Mouse (Mus musculus) c-Kit-positive CD71-negative TER-119-negative erythroid progenitor cells, embryonic 14.5 days (primary cell): Measurements from ENCODE around the gene Gpr65.
A peak's percentile ranks its signal among the peaks of the same experiment; 100 is the strongest.
"Not testable (repeated sequence)": the region's sequence is repeated elsewhere in the genome, so short reads cannot be mapped to it uniquely, and the experiment has no call there.

Experiments used
- DNase-seq: peaks from one replicate; pipeline ENCODE4 v3.0.0-alpha.2; 2013; ENCODE audit warnings: low read depth

Gene Gpr65

DNA sequence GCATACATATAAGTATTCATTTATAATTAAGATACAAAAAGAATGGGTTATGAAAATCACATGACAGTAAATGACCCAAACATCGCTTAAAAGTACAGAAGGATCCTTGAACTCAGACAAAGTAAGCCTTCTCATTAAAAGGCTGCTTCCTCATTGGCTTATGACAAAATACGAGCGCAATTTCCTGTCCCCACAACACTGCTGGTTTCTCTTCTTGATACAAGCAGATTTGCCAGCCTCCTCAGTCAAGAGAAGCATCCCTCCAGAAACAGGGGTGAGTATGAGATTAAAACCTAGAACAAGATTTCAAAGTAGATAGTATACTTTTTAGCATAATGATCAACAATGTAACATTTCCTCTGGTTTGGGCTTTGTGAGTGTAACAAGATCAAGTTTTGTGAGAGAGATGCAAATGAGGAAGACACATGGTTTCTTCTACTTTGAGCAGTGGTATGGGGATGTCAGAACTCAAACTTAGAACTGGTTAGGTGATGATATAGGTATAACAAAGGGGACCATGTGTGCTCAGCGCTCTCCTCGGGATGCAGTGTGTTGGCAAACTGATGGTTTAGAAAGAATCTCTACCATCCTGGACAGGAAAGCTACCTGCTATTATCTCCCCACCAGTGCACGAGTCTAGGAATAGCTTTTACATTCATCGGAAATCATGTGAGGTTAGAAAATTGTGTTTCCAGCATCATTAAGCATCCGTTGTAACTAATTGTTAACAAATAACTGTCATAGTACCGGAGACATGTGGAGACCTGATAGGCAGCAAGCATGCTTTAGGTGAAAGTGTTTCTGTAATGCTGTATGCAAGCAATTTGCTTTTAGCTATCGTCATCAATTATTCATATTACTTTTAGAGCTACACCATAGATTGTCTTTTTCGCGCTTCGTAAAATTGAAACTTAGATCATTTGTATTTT is at the start of gene Gpr65:
TSS of gene Gpr65 (plus strand) at position 195 of the 929 bp plus-strand sequence.
- no peak for DNase-seq

DNA sequence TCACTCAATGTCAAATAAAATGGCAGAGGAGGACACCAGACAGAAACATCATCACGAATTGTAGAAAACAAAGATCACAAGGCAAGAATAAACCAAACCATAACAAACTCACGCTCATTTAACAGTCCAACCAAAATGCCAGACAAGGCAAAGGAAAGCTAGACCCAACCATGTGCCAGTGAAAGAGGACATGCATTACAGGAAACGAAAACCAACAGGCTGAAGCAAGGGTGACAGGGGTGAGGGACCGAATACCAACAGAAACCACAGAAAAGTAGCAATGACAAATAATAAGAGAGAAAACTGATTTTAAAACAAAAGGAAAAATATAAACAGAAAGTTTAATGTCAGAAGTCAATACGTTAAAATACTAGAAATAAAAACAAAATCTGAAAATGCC is 45.1 kb upstream of the Gpr65 start:
- no peak for DNase-seq

DNA sequence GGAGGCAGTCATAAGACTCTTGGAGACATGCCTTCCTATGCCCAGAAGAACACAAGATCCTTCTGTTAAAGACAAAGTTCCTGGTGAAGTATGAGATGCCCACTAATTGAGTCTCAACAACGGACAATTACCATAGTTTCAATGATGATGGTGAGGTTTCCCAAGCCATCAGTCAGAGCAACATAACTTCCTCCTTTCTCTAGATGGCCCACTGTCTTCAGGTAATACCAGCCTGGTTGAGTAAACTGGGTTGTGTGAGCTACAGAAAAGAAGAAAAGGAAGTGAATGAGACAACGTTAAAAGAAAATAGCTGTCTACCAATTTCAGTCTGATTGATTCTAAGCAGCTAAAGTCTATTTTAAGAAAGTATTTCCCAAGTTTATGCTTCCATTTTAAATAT is 41.4 kb upstream of the Gpr65 start:
- DNase-seq: no peak

DNA sequence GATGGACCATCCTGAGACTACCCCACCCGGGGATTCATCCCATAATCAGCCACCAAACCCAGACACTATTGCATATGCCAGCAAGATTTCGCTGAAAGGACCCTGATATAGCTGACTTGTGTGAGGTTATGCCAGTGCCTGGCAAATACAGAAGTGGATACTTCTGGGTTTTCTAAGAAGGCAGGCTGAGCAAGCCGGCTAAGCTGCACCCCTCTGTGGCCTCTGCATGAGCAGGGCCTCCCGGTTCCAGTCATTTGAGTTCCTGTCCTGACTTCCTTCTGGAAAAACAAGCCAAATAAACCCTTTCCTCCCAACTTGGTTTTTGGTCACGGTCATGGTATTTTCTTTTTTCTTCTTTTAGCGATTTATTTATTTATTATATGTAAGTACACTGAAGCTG is 30.0 kb upstream of the Gpr65 start:
- DNase-seq: not testable (repeated sequence)

DNA sequence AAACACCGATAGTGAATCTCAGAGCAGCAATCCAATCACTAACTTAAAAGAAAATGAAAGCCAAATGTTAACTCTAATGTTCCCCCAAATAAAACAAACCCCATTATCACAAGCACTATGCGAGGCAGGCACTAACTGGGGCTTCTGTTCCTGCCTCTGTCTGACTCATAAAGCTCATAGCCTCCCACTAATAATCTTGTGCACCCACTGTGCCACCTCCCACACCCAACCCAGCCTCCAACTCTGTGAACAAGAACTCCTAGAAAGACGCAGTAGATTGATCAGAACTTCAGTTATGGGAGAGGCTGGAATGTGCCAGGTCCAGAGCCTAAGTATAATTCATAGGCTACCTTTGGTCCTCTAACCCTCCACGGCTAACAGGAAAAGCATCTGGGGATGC is 24.3 kb upstream of the Gpr65 start:
- no peak for DNase-seq

DNA sequence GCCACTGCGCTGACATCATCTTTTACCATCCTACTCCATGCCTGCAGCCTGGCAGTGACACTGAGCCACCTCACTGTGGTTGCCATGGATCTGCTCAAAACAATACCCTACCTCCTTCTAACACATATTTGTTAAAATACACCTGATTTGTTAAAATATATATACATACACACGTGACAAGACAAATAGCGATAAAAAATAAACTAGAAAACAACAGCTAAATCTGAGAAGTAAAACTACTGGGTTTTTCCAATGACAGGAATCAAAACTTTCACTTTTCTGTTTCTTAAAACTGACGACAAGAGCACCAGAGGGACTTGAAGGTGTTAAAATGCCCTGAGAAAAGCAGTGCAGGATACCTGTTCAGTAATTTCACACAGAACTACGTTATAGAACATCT is 23.6 kb upstream of the Gpr65 start:
- no peak for DNase-seq

DNA sequence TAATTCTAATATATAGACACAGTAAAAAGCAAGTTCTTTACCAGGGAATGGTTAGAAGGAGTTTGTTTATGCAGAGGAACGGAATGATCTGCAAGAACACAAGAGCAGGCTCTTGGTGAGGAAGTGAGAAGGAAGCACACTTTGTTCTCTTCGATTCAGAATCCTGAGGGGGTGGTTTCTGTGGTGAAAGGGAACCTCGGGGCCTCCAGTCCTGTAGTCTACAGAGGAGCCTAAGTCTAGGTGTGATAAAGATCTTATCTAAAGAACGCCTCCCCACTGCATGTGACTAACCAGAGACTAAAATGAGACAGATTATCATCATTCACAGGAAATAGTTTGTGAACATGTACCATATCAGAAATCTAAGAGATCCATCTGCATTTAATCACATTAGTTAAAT is 21.6 kb upstream of the Gpr65 start:
- DNase-seq: no peak

DNA sequence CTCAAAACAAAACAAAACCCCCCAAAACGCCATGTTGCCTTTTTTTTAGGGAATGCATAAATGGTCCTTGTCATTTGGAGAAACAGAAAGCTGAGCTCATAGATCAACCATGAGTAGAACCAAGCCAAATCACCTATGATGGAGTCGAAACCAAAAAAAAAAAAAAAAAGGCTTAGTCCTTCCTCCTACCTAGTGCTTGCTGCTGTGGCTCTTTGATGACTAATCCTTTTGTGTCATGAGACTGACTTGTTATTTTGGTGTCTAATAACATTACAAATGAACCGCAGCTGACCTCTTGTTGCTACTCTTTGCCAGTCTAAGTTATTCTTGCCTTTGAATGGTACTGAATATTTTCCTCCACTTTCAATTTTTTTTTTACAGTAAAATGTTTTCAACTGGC is 18.8 kb upstream of the Gpr65 start:
- DNase-seq: no peak

DNA sequence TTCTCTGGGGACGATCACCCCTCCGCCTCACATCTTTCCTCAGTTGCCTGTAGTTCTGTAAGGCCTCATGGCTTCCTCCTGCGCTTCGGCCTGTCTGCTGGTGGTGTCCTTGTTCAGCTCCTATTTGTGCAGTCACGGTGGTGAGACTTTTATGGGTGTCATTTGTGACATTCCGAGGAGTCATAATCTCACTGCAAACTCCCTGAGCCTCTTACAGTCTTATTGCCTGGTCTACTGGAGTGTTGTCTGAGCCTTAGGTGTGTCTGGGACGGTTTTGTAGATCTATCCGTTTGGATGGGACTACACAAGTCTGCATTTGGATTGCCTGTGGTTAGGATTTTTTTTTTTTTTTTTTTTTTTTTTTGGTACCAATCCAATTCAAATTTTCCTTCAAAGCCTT is 18.1 kb upstream of the Gpr65 start:
- DNase-seq: no peak

DNA sequence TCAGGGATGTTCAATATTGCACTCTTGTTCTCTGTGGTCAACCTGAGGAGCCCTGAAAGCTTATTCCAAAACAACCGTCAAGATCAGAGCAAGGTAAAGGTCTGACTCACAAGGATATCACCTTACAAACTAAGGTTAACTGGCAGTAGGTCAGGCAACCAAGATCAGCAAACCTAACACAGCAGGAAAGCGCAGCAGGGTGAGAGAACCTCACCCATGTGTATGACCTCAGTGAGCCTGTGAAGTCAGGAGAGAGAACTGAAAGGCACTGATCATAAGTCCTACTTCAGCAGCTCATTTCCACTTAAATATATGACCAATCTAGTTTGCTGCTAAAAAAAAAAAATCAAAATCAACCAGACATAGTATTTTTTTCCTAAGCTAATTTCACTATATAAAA is 16.0 kb upstream of the Gpr65 start:
- DNase-seq: no peak

DNA sequence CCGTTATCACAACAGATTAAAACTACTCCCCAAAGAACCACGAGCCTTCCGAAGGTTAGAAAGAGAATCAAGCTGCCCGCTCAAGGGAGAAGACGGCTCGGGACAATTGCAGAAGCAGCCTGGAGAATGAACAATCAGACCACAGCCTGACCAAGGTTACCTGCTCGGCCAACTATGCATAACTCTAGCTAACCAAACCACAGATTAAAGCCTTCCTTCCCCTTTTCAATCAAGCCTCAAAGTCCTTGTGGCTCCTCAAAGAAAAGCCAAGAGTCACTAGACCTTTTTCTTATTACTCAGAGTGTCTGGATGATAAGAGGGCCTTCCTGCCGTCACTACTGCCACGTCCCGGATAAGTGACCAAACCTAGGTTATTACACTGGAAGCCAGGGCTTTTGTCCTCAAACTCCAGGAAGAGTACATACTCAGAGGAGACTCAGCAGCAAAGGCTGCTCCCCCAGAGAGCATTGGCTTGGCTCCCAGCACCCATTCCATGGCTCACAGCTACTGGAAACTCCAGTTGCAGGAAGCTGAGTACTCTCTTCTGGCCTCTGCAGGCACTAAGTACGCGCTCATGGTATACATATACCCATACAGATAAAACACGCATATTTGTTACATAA is 13.0 kb upstream of the Gpr65 start:
- no peak for DNase-seq

DNA sequence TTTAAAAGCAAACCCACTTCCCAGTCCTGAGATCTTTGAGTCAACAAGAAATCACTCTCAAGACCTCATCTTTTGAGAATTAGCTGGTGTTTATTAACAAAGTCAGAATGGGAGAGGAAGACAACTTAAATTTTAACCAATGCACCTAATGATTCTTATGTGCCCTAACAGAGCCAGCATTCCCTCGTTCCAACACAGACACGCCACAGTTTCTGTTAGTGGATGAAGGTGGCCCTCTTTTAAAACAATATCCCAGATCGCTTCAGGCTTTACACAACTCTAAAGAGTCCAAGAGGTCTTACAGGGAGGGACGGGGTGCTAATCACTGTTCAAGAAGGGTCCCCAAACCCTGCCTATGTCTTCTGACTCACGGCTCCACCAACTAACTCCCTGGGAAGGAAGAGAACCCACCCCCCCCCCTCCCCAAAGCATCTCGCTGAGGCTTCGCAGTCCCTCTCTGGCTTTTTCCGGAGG is 10.0 kb upstream of the Gpr65 start:
- no peak for DNase-seq

DNA sequence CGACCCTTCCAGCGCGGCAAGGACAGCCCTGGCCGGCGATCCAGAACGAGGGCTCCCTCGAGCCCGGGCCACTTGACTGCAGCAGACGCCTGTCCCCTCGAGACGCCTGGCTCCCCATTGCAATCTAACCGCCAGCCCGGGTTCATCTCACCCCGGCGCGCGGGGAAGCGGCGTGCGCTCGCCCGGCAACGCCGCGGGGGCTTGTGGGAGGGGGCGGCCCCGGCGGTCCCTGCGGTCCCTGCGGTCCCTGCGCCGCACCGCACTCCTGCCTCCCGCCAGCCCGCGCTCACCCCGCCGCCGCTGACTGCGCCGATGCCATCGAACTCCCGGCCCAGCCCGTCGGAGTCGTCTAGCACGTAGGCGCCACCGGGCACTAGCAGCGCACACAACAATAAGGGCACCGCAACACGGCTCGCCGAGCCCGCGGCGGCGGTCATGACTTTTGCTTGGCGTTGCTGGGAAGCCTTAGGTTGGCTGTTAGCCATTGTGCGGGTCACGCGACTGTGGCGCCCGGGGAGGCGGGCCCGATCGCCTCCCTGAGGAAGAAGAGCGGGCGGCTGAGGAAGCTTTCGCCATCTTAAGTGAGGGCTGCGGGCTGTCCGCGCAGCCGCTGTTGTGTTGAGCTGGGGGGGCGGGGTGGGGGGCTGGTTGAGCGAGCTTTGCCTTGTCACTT is 9.5 kb upstream of the Gpr65 start, which contains the start of gene Galc:
TSS of gene Galc (minus strand) at position 615 of the 673 bp plus-strand sequence.
- peak; percentile 58 for DNase-seq

DNA sequence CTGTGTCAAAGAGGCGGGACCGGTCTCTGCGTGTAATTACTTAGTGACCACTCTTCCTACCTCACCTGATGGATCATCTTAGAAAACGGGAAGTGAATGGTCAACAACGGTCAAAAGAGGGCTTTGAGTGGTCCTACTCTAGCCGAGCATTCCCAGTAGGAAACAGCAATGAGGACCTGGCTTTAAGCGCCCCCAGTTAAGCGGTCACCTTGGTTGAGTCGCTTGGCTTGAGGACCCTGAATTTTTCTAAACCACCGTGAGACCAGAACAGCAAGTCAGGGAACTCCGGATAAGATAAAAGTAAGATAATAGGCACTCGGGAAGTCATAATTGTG is 8.9 kb upstream of the Gpr65 start:
- DNase-seq: no peak

DNA sequence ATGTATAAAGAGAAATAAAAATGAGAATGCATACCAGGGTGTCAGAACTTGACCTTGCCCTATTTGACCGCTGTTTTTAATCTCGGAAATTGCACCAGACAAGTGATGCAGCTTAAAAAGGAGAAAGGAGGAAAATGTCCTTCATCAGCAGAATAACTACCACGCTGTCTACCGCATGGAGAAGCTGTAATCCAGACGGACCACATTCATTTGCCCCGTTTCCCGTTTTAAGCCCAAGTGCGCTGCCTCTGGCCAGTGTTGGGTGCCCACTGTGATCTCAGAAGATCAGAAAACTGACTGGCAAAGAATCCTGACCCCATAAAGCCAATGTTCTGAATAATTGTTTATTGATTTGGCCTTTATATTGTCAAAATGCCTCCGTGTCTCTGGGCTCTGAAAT is 2.7 kb upstream of the Gpr65 start:
- DNase-seq: no peak

DNA sequence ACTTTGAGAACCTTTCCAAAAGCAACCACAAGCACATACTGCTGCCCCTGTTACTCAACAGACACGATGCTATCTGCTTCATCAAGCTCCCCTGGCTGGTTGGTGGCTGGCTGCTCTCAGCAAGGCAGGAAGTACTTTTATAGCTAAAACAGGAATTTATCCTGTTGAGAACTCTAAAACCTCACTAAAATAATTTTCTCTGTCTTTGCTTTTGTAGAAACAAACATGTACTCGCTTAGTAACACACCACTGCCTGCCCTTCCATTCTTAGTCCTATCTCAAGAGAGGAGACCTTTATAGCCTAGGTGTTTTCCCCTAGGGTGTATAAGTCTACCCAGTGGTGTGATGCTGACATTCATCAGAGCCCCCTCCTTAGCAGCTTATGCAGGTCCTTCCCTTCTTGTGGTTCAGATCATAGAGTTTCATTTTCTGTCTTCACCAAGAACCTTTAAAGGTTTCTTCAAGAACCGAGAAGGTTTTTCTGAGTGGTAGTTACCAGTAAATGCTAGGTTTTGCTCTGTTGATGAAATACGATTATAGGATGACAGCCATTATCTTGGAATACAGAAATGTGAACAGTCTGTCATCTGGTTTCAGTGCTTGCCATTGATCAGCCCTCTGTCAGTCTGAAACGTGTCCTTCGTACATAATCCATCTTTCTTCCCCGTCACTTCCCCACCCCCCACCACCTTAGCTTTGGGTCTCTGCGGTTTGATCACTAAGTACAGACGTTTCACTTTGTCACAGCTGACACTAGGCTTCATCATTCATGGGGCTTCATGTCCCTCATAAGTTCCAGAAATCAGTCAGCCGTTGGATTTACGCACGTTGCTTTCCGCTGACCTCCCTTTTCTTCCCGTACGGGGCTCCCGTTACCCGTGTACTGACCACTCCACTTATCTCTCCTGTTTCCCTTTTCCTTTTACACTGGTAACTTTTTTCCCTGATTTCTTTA is 1.6 kb downstream of the Gpr65 start:
- DNase-seq: no peak

DNA sequence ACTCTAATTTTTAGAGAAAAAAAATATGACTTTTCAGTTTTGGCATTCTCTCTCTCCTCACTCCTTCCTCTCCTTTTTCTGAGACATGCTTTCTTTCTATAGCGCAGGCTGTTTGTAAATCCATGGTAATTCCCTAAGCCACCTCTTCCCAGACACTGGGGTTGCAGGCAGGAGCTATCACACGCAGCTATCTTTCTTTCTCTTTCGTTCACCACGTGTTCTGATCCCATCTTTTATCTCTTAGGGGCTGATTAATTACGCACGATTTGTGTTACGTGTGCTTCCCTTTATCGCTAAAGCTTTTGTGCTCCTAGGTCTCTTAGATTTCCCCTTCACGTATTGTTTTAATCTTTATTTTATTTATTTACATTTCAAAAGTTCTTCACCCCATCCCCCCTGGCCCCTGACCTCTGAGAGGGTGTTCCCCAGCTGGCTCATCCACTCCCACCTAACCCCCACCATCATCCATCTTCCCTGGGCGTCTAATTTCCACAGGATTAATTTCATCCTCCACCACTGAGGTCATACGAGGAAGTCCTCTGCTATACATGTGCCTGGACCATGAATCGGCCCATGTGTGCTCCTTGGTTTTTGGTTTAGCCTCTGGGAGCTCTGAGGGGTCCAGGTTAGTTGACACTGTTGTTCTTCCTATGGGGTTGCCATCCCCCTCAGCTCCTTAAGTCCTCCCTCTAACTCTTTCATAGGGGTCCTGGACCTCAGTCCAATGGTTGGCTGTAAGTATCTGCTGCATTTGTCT is 2.6 kb downstream of the Gpr65 start:
- DNase-seq: no peak

DNA sequence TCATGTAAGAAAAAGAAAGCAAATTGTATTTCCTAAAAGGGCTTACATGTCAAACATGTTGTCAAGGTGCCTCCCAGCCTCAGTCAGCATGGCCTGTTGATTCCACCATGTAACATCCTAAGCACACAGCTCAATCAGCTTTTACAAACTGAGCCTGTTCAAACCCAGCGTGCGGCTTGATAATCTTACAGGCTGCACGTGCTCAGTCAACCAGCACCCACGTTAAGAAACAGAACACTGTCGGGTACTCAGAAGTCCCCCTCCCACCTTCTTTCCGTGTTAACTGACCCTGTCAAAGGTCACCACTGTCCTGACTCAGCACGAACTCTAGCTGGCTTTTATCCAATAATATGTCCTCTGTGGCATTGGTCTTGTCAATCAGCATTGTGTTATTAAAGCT is 4.0 kb downstream of the Gpr65 start:
- no peak for DNase-seq

DNA sequence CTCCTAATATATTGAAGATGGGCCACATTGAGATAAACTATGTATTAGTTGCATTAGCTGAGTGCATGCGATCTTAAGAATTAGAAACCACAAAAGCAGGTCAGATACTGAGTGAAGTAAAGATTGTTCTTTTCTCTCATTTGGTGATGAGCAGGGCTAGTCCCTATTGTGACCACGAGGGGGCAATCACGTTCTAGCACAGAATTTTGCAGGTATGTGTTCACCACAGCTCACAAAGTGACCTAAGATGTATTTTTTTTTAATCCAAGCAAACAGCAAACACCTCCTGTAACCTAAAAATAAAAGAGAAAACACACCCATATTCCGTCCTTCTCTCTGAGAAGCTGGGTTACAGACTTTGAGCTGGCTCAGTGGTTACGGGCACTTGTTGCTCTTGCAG is 12.1 kb downstream of the Gpr65 start:
- DNase-seq: peak; percentile 50

DNA sequence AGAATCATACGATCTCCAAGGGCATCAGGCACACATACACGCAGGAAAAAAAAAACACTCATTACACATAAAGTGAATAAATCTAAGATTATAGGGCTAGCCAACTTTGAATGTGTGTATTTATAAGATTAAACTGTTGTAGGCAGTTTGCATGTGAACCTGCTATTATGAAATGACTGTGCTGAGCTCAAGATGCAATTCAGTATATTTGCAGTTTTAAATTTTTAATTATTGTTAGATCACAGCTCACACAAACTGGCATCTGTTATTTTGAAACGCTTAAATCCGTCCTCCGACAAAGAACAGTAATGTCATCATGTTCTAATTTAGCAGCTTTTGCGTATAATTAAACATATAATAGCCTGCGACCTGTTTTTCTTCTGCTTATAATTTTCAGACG is 12.6 kb downstream of the Gpr65 start:
- no peak for DNase-seq
